Mouse (Mus musculus) CH12.LX (cell line): Measurements from ENCODE around the gene Dad1.

Source experiments
- CHD1 ChIP-seq: IDR thresholded peaks from 2 replicates; pipeline ENCODE4 v1.6.1; 2012; ENCODE audit warnings: low read depth, low read length, improper control_type of control experiment, inconsistent platforms
- CHD2 ChIP-seq: IDR thresholded peaks from 2 replicates; pipeline ENCODE4 v1.6.1; 2011; ENCODE audit warnings: low read length, improper control_type of control experiment
- CTCF ChIP-seq, 2 experiments: IDR thresholded peaks in 1 of 2; conservative IDR thresholded peaks in 1 of 2; 2 replicates each; pipeline ENCODE4 v1.5.1; 2011 to 2012; ENCODE audit warnings: low read depth in 2 of 2, low read length in 2 of 2, improper control_type of control experiment in 1 of 2, inconsistent platforms in 1 of 2, mild to moderate bottlenecking in 1 of 2, moderate library complexity in 1 of 2
- E2F4 ChIP-seq: IDR thresholded peaks from 2 replicates; pipeline ENCODE4 v1.6.1; 2011; ENCODE audit warnings: low read depth, low read length, improper control_type of control experiment; ENCODE audit not compliant: insufficient replicate concordance
- MEF2A ChIP-seq: IDR thresholded peaks from 2 replicates; pipeline ENCODE4 v1.6.1; 2014; ENCODE audit warnings: low read depth, mild to moderate bottlenecking, inconsistent platforms, low read length, improper control_type of control experiment, borderline replicate concordance
- TCF12 ChIP-seq: IDR thresholded peaks from 2 replicates; pipeline ENCODE4 v1.6.1; 2014; ENCODE audit warnings: low read depth, mild to moderate bottlenecking, inconsistent platforms, low read length, improper control_type of control experiment
- USF1 ChIP-seq: IDR thresholded peaks from 2 replicates; pipeline ENCODE4 v1.6.1; 2014; ENCODE audit warnings: low read depth, mild to moderate bottlenecking, inconsistent platforms, low read length, improper control_type of control experiment
- ZC3H11A ChIP-seq: IDR thresholded peaks from 2 replicates; pipeline ENCODE4 v1.6.1; 2012; ENCODE audit warnings: low read depth, mild to moderate bottlenecking, inconsistent platforms, low read length, improper control_type of control experiment

GRCm38 (mm10) chr14:54204311-54204710, 49.6 kb downstream of the Dad1 start:
- TF ChIP-seq CHD1, result no peak
- no peak for TF ChIP-seq TCF12
- no peak for TF ChIP-seq MEF2A
- TF ChIP-seq E2F4, result no peak
- TF ChIP-seq ZC3H11A, result no peak
- no peak for TF ChIP-seq CTCF (conservative IDR thresholded peaks at IDR 0.05 in 1 of 2, IDR thresholded peaks at IDR 0.05 in 1 of 2; ENCODE audit: low read depth in 2 of 2, low read length in 2 of 2)
- TF ChIP-seq CHD2, result no peak
- no peak for TF ChIP-seq USF1
